Mouse (Mus musculus) C2C12 (cell line): ENCODE measurements around the gene Mest.

Experiments used
- CTCF ChIP-seq: IDR thresholded peaks from one replicate; pipeline ENCODE4 v1.5.1; 2011; ENCODE audit not compliant: control insufficient read depth, insufficient read depth, insufficient read length
- USF1 ChIP-seq: IDR thresholded peaks from one replicate; pipeline ENCODE4 v1.6.1; 2011; ENCODE audit warnings: low read depth, mild to moderate bottlenecking, control low read depth, moderate library complexity

DNA sequence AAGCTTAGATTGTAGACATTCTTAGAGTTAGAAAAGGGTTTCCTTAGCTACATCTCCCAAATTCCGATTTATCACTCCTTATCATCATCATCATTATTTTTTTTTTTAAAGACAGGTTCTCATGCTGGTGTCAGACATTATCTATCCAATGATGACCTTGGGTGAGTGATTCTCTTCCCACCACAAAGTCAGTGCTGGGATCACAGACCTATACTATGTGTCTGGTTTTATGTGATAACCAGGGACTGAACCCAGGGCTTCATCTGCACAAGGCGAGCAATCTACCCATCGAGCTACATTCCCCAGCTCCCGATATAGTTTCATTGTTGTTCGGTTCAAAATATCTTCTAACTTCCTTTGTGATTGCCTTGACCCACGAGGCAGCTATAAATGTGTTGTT lies 9.9 kb upstream of the Mest start:
- no peak for TF ChIP-seq CTCF
- TF ChIP-seq USF1: no peak
